Mouse (Mus musculus) hindbrain, embryonic 11.5 days (tissue): ENCODE results near the gene Carmil1. TPM values are rescaled to one million over a fixed set of nuclear protein-coding genes. Genes with fewer than 3 reads are reported as not detected.
A peak's percentile ranks its signal among the peaks of the same experiment; 100 is the strongest.

Experiments used
- ATAC-seq: fragments of 200-750 bp; cut with Nextera tagmentation; 2 replicates; pipeline ENCODE4 v1.8.0; 2017; ENCODE audit warnings: mild to moderate bottlenecking, moderate TSS enrichment, moderate library complexity; ENCODE audit not compliant: low FRiP score
- DNase-seq: peaks from one replicate; pipeline ENCODE4 v3.0.0-alpha.2; 2015; ENCODE audit warnings: low spot score
- H3K27ac ChIP-seq: fragments of 300-500 bp; sonication (generic); 2 replicates; pipeline ENCODE4 v1.5.1; 2014; ENCODE audit warnings: mild to moderate bottlenecking, low read depth, low read length
- H3K27me3 ChIP-seq: fragments of 300-500 bp; sonication (generic); 2 replicates; pipeline ENCODE4 v1.6.1; 2014; ENCODE audit warnings: mild to moderate bottlenecking, low read length, moderate library complexity, mixed read lengths; ENCODE audit not compliant: control insufficient read depth, insufficient read depth
- H3K36me3 ChIP-seq: fragments of 300-500 bp; sonication (generic); 2 replicates; pipeline ENCODE4 v1.6.1; 2014; ENCODE audit warnings: mild to moderate bottlenecking, low read length, moderate library complexity, mixed read lengths; ENCODE audit not compliant: control insufficient read depth, insufficient read depth
- H3K4me1 ChIP-seq: fragments of 300-500 bp; sonication (generic); replicated peaks from 2 replicates; pipeline ENCODE4 v1.6.1; 2014; ENCODE audit warnings: low read length, mixed read lengths; ENCODE audit not compliant: control insufficient read depth, insufficient read depth
- H3K4me2 ChIP-seq: fragments of 300-500 bp; sonication (generic); replicated peaks from 2 replicates; pipeline ENCODE4 v1.6.1; 2014; ENCODE audit warnings: mild to moderate bottlenecking, low read depth, low read length
- H3K4me3 ChIP-seq: fragments of 300-500 bp; sonication (generic); 2 replicates; pipeline ENCODE4 v1.5.1; 2014; ENCODE audit warnings: low read depth, low read length
- H3K9ac ChIP-seq: fragments of 300-500 bp; sonication (generic); 2 replicates; pipeline ENCODE4 v1.6.1; 2014; ENCODE audit warnings: low read depth, low read length
- H3K9me3 ChIP-seq: fragments of 300-500 bp; sonication (generic); 2 replicates; pipeline ENCODE4 v1.6.1; 2016; ENCODE audit warnings: low read length; ENCODE audit not compliant: control insufficient read depth
- WGBS: fragments of 180-500 bp; shearing (Covaris S2); extraction: QIAGEN DNeasy Blood & Tissue Kit; methylation state at CpG from one replicate; pipeline ENCODE4 v1.1.7; 2014; 5-methylcytosine and 5-hydroxymethylcytosine counted together
- polyA plus RNA-seq: library from polyadenylated mRNA; unstranded; fragments of >200 nt; fragmentation: Nextera tagmentation; extraction: Ambion mirVana; gene quantifications from 2 replicates; pipeline ENCODE4 v1.2.1, GENCODE M21; 2014

The Carmil1 gene
- 18.3 and 20.0 TPM in 2 replicates for polyA plus RNA-seq

DNA sequence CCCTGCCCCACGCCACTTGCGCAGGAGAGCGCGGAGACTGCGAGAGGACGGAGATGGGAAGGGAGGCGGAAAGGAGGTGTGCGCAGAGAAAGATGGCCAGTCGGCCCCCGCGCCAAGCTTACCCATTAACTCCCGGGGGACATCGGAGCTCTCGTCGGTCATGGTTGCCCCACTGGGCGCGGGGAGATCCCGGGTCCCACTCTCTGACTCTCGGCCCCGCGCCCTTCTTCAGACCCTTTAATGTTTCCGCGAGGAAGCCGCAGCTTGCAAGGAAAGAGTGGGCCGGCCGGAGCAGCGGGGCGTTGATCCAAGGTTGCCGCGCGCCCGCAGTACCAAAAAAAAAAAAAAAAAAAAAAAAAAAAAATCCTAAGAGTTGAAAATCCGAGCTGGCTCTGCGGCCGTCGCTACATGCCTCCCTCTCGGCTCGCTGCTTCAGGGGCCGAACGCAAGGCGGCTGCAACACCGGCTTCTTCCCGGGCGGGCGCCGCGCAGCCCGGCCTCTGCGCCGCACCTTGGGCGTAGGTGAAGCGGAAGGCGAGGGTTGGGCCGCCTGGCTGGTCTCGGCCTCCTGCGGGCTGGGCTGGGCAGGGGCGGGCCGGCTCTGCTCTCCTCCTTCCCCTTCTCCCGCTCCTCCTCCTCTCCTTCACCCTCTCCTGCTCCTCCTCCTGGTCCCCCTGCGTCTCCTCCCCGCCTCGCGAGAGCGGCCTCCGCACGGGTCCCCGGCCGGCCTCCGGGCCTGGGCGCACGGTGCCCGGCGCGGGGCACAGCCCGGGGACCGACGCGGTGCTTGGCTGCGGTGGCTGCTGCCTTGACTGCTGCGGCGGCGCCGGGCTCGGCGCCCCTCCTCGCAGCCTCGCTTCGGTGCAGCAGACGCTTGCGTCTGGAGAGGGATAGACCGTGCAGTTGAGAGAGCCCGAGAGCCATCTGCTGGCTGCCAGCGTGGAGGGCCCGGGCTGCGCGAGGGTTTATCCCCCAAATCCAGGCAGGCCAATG lies at the start of gene Carmil1:
Gene Carmil1 (minus strand): TSS at position 357 of the 993 bp plus-strand sequence.
- H3K36me3 ChIP-seq, result no peaks in the 10 kb centered on the region
- DNase-seq (peak; percentile 87), ATAC-seq (peak; percentile 97)
- WGBS, result 0% methylated on average over 80 of the region's 96 CpGs
- no peaks in the 10 kb centered on the region for H3K9me3 ChIP-seq
- H3K4me3 ChIP-seq, result peak within 1 kb of the TSS; percentile 70
- H3K27me3 ChIP-seq, result 0 out of 2 replicates have a peak, but pooled peaks cover 2% of the 10 kb centered on the region
- H3K4me1 ChIP-seq, result peaks cover 3% of the 10 kb centered on the region; the same call in 1 of the 2 replicates
- H3K9ac ChIP-seq, result peak within 1 kb of the TSS; percentile 72
- H3K27ac ChIP-seq, result peak within 1 kb of the TSS; percentile 85
- peak within 1 kb of the TSS; percentile 92 for H3K4me2 ChIP-seq

DNA sequence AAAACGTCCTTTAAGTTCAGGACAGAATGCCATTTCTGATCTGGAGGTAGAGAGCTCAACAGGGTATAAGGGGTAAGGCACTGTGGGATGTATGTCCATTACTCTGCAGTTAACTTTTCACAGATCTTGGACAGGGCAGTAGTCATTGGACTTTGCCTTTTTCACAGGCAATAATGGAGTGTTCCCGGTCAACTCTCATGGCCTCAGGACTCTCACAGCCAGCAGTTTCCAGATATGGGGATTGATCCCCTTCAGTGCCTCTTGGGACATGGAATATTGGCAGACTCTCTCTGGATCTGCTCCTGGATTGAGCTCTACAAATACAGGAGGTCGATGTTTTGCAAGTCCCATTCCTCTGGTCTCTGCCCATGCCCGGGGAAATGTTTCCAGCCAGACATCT lies 49.5 kb upstream of the Carmil1 start:
- Histone ChIP-seq H3K27me3 (no peaks in the 10 kb centered on the region), H3K9ac (no peak overlapping the region), H3K4me1 (no peaks in the 10 kb centered on the region), H3K36me3 (no peaks in the 10 kb centered on the region), H3K9me3 (no peaks in the 10 kb centered on the region), H3K4me3 (no peak overlapping the region), H3K4me2 (no peak overlapping the region), H3K27ac (no peak overlapping the region)
- WGBS, result 90% methylated on average over 4 of the region's 4 CpGs
- no peak for DNase-seq
- no peak for ATAC-seq

DNA sequence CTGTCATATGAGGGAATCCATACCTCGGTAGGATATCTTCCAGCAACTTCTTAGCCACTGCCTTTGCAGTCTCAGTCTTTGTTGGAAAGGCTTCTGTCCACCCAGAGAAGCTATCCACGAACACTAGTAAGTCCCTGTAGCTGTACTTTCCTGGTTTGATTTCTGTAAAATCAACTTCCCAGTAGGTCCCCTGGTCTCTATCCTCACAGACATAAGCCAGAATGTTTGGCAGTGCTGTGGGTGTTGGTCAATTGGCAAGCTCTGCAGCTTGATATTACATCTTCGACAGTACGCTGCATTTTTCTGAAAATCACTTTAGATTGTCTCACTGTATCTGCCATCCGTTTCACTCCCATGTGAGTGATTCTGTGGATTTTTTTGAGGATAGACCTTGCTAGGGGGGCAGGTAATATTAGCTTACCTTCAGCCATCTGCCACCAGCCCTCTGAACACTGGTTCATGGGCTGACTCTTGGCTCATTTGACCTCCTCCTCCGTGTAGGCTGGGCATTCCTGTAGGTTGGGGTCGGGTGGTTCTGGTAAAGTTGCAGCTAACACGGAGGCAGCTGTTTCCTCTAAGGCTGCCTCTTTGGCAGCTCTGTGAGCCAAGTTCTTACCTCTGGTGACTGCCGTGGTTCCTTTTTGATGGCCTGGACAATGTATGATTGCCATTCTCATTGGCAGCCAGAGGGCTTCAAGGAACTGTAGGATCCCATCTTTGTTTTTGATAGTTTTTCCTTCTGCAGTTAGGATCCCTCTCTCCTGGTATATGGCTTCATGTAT lies 47.6 kb upstream of the Carmil1 start:
- no peaks in the 10 kb centered on the region for H3K4me1 ChIP-seq
- H3K36me3 ChIP-seq, result no peaks in the 10 kb centered on the region
- no peak overlapping the region for H3K9ac ChIP-seq
- WGBS, result 86% methylated on average over 9 of the region's 9 CpGs
- H3K27me3 ChIP-seq, result no peaks in the 10 kb centered on the region
- no peak overlapping the region for H3K4me3 ChIP-seq
- H3K9me3 ChIP-seq, result no peaks in the 10 kb centered on the region
- DNase-seq, result no peak
- no peak for ATAC-seq
- H3K27ac ChIP-seq, result no peak overlapping the region
- no peak overlapping the region for H3K4me2 ChIP-seq

GRCm38 (mm10) chr13:24327201-24327600 lies 46.6 kb upstream of the Carmil1 start, which contains the start of gene Cmah:
Gene Cmah, plus strand, starts transcription at chr13:24327404.
- Histone ChIP-seq H3K4me3 (no peak within 1 kb of the TSS), H3K27ac (no peak within 1 kb of the TSS), H3K36me3 (no peaks in the 10 kb centered on the region), H3K9me3 (no peaks in the 10 kb centered on the region), H3K27me3 (no peaks in the 10 kb centered on the region), H3K4me2 (no peak within 1 kb of the TSS), H3K4me1 (no peaks in the 10 kb centered on the region), H3K9ac (no peak within 1 kb of the TSS)
- no peak for ATAC-seq
- DNase-seq, result no peak
- WGBS, result 83% methylated on average over 5 of the region's 5 CpGs

GRCm38 (mm10) chr13:24321313-24321712 lies 40.7 kb upstream of the Carmil1 start:
- no peaks in the 10 kb centered on the region for H3K4me1 ChIP-seq
- no peak overlapping the region for H3K9ac ChIP-seq
- H3K27me3 ChIP-seq, result no peaks in the 10 kb centered on the region
- no peak overlapping the region for H3K4me2 ChIP-seq
- no peak overlapping the region for H3K27ac ChIP-seq
- H3K4me3 ChIP-seq, result no peak overlapping the region
- ATAC-seq (no peak), DNase-seq (no peak)
- 69% methylated on average over 6 of the region's 6 CpGs for WGBS
- H3K36me3 ChIP-seq, result no peaks in the 10 kb centered on the region
- no peaks in the 10 kb centered on the region for H3K9me3 ChIP-seq

DNA sequence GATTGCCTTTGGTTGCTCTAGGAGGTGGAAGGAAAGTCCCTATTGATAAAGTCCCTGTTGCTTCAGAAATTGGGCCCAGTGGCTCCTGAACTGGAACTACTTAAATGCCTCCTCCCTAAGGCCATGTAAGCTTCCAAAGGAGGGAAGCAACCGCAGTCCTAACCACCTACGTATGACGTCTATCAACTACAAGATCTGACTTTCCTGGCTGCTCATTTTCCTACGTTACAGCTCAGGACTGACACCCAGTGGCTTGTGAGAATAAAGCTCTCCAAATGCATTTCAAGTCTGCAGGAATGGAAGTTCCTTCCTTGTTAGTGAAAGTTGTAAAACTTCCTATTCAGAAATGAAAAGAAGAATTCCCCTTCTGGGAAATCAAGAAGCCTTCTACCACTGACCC lies 38.0 kb upstream of the Carmil1 start:
- 35% methylated on average over 4 of the region's 4 CpGs for WGBS

DNA sequence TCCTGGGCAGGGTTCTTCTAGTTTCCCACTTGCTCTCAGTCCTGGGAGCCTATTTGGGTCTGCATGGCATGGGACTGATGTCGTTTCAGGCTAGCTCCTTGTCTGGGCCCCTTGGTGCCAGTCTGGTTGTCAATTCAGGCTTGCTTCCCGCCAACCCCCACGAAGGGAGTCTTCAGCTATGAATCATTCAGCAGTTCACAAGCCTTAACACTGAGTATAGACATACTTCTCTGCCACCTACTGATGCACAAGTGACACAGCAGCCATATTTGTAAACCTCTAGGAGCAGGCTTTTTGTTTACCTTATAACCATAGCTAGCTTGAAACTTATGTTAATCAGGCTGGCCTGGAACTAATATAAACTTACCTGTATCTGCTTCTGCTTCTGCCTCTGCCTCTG lies 36.0 kb upstream of the Carmil1 start:
- ATAC-seq, result no peak
- Histone ChIP-seq H3K27me3 (no peaks in the 10 kb centered on the region), H3K4me2 (no peak overlapping the region), H3K9me3 (no peaks in the 10 kb centered on the region), H3K27ac (no peak overlapping the region), H3K36me3 (no peaks in the 10 kb centered on the region), H3K4me1 (no peaks in the 10 kb centered on the region), H3K4me3 (no peak overlapping the region), H3K9ac (no peak overlapping the region)
- WGBS, result 85% methylated on average over 3 of the region's 3 CpGs
- DNase-seq, result no peak

More for the DNA sequence above, 38.0 kb upstream of the Carmil1 start:
- no peaks in the 10 kb centered on the region for H3K36me3 ChIP-seq
- H3K27me3 ChIP-seq, result no peaks in the 10 kb centered on the region
- no peaks in the 10 kb centered on the region for H3K9me3 ChIP-seq
- no peak overlapping the region for H3K4me2 ChIP-seq
- H3K4me1 ChIP-seq, result no peaks in the 10 kb centered on the region
- H3K9ac ChIP-seq, result no peak overlapping the region
- H3K4me3 ChIP-seq, result no peak overlapping the region
- ATAC-seq, result no peak
- no peak overlapping the region for H3K27ac ChIP-seq
- DNase-seq, result peak; percentile 40

DNA sequence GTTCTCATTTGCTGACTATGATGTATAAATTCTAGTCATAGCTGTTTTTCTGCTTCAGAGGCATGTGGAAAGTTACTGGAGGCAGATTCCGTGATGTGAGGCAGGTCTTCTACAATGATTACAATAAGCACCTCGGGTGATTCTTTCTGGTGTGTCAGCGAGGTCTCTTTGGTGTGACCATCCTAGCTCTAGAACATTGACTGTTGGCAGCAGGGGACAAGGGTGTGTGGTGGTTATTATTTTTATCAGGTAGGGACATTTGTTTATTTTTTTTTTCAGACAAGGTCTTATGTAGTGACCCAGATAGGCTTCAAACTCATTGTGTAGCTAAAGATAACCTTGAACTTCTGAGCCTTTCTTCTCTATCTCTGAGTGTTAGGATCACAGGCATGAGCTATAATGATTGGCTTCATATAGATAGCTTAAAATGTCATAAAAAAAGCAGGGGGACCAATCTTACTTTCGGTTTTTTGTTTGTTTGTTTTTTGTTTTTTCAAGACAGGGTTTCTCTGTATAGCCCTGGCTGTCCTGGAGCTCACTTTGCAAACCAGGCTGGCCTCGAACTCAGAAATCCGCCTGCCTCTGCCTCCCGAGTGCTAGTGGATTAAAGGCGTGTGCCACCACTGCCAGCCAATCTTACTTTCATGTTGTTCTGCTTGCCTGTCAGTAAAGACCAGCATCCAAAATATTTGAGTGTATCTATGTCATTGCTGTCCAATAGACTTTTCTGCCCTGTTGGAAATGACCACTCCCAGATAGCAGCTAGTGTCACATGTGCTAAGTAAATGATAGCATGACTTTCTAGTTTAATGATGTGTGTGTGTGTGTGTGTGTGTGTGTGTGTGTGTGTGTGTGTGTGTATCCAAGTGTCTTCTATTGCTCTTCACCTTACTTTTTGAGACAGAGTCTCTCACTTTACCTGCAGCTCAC lies 30.7 kb upstream of the Carmil1 start:
- H3K27me3 ChIP-seq, result no peaks in the 10 kb centered on the region
- no peaks in the 10 kb centered on the region for H3K9me3 ChIP-seq
- H3K36me3 ChIP-seq, result no peaks in the 10 kb centered on the region
- ATAC-seq (no peak), DNase-seq (no peak)
- no peaks in the 10 kb centered on the region for H3K4me1 ChIP-seq
- no peak overlapping the region for H3K27ac ChIP-seq
- WGBS, result 89% methylated on average over 8 of the region's 8 CpGs
- H3K4me2 ChIP-seq, result no peak overlapping the region
- no peak overlapping the region for H3K9ac ChIP-seq
- H3K4me3 ChIP-seq, result no peak overlapping the region
